Mouse (Mus musculus) liver, embryonic 14.5 days (tissue): ENCODE data around the gene Pde8b.

ENCODE experiments used
- CTCF ChIP-seq: IDR thresholded peaks from 2 replicates; pipeline ENCODE4 v1.5.1; 2016; ENCODE audit warnings: antibody characterized with exemption, low read depth, control low read depth
- EP300 ChIP-seq: IDR thresholded peaks from 2 replicates; pipeline ENCODE4 v1.6.1; 2016; ENCODE audit warnings: antibody characterized with exemption, low read depth

- TF ChIP-seq EP300 = no peak
- TF ChIP-seq CTCF = no peak
Measured at GRCm38 (mm10) chr13:95017278-95017677, 232.9 kb downstream of the Pde8b start.
